Mouse (Mus musculus) embryonic facial prominence, embryonic 11.5 days (tissue): ENCODE measurements at regions not wholly inside any gene's neighbourhood (a gene's known extent, or its start where the extent isn't known, plus 50 kb on each side); places are given as distances from the start of the nearest gene placed in this dataset.
"Not testable (repeated sequence)": the region's sequence is repeated elsewhere in the genome, so short reads cannot be mapped to it uniquely, and the experiment has no call there.

Experiments used
- ATAC-seq: fragments of 200-750 bp; cut with Nextera tagmentation; replicated peaks from 2 replicates; pipeline ENCODE4 v1.8.0; 2017; ENCODE audit warnings: low read depth; ENCODE audit not compliant: insufficient number of reproducible peaks, low FRiP score, low TSS enrichment
- DNase-seq: peaks from one replicate; pipeline ENCODE4 v3.0.0-alpha.2; 2015; ENCODE audit warnings: low spot score
- H3K27ac ChIP-seq: fragments of 300-500 bp; sonication (generic); replicated peaks from 2 replicates; pipeline ENCODE4 v1.5.1; 2014; ENCODE audit warnings: mild to moderate bottlenecking, low read depth, low read length, control low read depth
- H3K27me3 ChIP-seq: fragments of 300-500 bp; sonication (generic); 2 replicates; pipeline ENCODE4 v1.6.1; 2014; ENCODE audit warnings: mild to moderate bottlenecking, low read length, moderate library complexity, mixed read lengths; ENCODE audit not compliant: control insufficient read depth, insufficient read depth
- H3K36me3 ChIP-seq: fragments of 300-500 bp; sonication (generic); replicated peaks from 2 replicates; pipeline ENCODE4 v1.6.1; 2014; ENCODE audit warnings: low read depth, mild to moderate bottlenecking, low read length, moderate library complexity, mixed read lengths; ENCODE audit not compliant: control insufficient read depth, insufficient read depth
- H3K4me1 ChIP-seq: fragments of 300-500 bp; sonication (generic); 2 replicates; pipeline ENCODE4 v1.6.1; 2014; ENCODE audit warnings: low read length, mixed read lengths; ENCODE audit not compliant: control insufficient read depth, insufficient read depth
- H3K4me2 ChIP-seq: fragments of 300-500 bp; sonication (generic); 2 replicates; pipeline ENCODE4 v1.6.1; 2014; ENCODE audit warnings: low read depth, mild to moderate bottlenecking, control low read depth, low read length, moderate library complexity
- H3K4me3 ChIP-seq: fragments of 300-500 bp; sonication (generic); 2 replicates; pipeline ENCODE4 v1.5.1; 2014; ENCODE audit warnings: low read depth, low read length, control low read depth
- H3K9ac ChIP-seq: fragments of 300-500 bp; sonication (generic); replicated peaks from 2 replicates; pipeline ENCODE4 v1.6.1; 2014; ENCODE audit warnings: mild to moderate bottlenecking, control low read depth, low read length
- H3K9me3 ChIP-seq: fragments of 300-500 bp; sonication (generic); replicated peaks from 2 replicates; pipeline ENCODE4 v1.6.1; 2016; ENCODE audit warnings: mild to moderate bottlenecking, low read length, inconsistent platforms, mixed read lengths; ENCODE audit not compliant: control insufficient read depth
- WGBS: fragments of 180-500 bp; shearing (Covaris S2); extraction: QIAGEN DNeasy Blood & Tissue Kit; methylation state at CpG from one replicate; pipeline ENCODE4 v1.1.7; 2014; 5-methylcytosine and 5-hydroxymethylcytosine counted together

- not testable (repeated sequence) for H3K4me3 ChIP-seq, ATAC-seq, H3K36me3 ChIP-seq, H3K9me3 ChIP-seq, H3K9ac ChIP-seq, H3K4me1 ChIP-seq, DNase-seq, H3K27ac ChIP-seq, H3K27me3 ChIP-seq, H3K4me2 ChIP-seq
- 87% methylated on average over 5 of the region's 5 CpGs for WGBS
These were observed 420.2 kb downstream of the Rpia start for GRCm38 (mm10) chr6:70371821-70372220.

GRCm38 (mm10) chr6:70356303-70356702 is 435.7 kb downstream of the Rpia start:
- H3K9me3 ChIP-seq: no peaks in the 10 kb centered on the region
- 57% methylated on average over 2 of the region's 2 CpGs for WGBS
- no peaks in the 10 kb centered on the region for H3K4me1 ChIP-seq
- H3K36me3 ChIP-seq: no peaks in the 10 kb centered on the region
- DNase-seq: peak; percentile 2
- ATAC-seq: no peak
- no peak overlapping the region for H3K4me3 ChIP-seq
- H3K27me3 ChIP-seq: no peaks in the 10 kb centered on the region
- H3K4me2 ChIP-seq: no peak overlapping the region
- H3K27ac ChIP-seq: no peak overlapping the region
- H3K9ac ChIP-seq: no peak overlapping the region

- Histone ChIP-seq H3K4me2 (no peak overlapping the region), H3K4me1 (no peaks in the 10 kb centered on the region), H3K27ac (no peak overlapping the region), H3K4me3 (no peak overlapping the region), H3K9ac (no peak overlapping the region), H3K9me3 (no peaks in the 10 kb centered on the region), H3K36me3 (no peaks in the 10 kb centered on the region), H3K27me3 (no peaks in the 10 kb centered on the region)
- no peak for ATAC-seq
- 77% methylated on average over 5 of the region's 5 CpGs for WGBS
- peak; percentile 1 for DNase-seq
These were observed 449.9 kb downstream of the Rpia start for GRCm38 (mm10) chr6:70342147-70342546.

- H3K4me2 ChIP-seq, ATAC-seq, H3K4me3 ChIP-seq, H3K27me3 ChIP-seq, H3K27ac ChIP-seq, H3K36me3 ChIP-seq, H3K9me3 ChIP-seq, H3K9ac ChIP-seq, DNase-seq, H3K4me1 ChIP-seq: not testable (repeated sequence)
- 72% methylated on average over 2 of the region's 2 CpGs for WGBS
These were observed 451.3 kb downstream of the Rpia start for GRCm38 (mm10) chr6:70340691-70341090.

GRCm38 (mm10) chr6:70315318-70315717 is 476.7 kb downstream of the Rpia start:
- no peak overlapping the region for H3K9ac ChIP-seq
- no peak overlapping the region for H3K27ac ChIP-seq
- ATAC-seq (no peak), DNase-seq (no peak)
- no peaks in the 10 kb centered on the region for H3K9me3 ChIP-seq
- WGBS: 68% methylated on average over 1 of the region's 1 CpGs
- H3K4me3 ChIP-seq: no peak overlapping the region
- no peak overlapping the region for H3K4me2 ChIP-seq
- no peaks in the 10 kb centered on the region for H3K4me1 ChIP-seq
- no peaks in the 10 kb centered on the region for H3K27me3 ChIP-seq
- no peaks in the 10 kb centered on the region for H3K36me3 ChIP-seq

GRCm38 (mm10) chr6:70314667-70315066 is 477.4 kb downstream of the Rpia start:
- not testable (repeated sequence) for H3K36me3 ChIP-seq, DNase-seq, H3K4me3 ChIP-seq, H3K9ac ChIP-seq, H3K9me3 ChIP-seq, H3K27me3 ChIP-seq, ATAC-seq, H3K4me2 ChIP-seq, H3K4me1 ChIP-seq, H3K27ac ChIP-seq
- 94% methylated on average over 2 of the region's 2 CpGs for WGBS

GRCm38 (mm10) chr6:70301100-70301499 is 490.9 kb downstream of the Rpia start:
- H3K4me2 ChIP-seq, ATAC-seq, H3K4me3 ChIP-seq, DNase-seq, H3K9ac ChIP-seq, H3K27me3 ChIP-seq, H3K4me1 ChIP-seq, H3K27ac ChIP-seq, H3K36me3 ChIP-seq, H3K9me3 ChIP-seq: not testable (repeated sequence)

GRCm38 (mm10) chr6:70260227-70260626 is 531.8 kb downstream of the Rpia start:
- DNase-seq, H3K27ac ChIP-seq, H3K9ac ChIP-seq, H3K36me3 ChIP-seq, H3K9me3 ChIP-seq, H3K4me3 ChIP-seq, H3K4me2 ChIP-seq, H3K4me1 ChIP-seq, H3K27me3 ChIP-seq, ATAC-seq: not testable (repeated sequence)
- 81% methylated on average over 3 of the region's 3 CpGs for WGBS
